Mouse (Mus musculus) liver, adult 2 months (tissue): ENCODE measurements around the gene Zbtb42.

Experiments used
- CTCF ChIP-seq: fragments of 200-500 bp; IDR thresholded peaks from 2 replicates; pipeline ENCODE4 v1.5.1; 2011; ENCODE audit warnings: low read depth, low read length, control low read depth
- POLR2A ChIP-seq: fragments of 200-500 bp; IDR thresholded peaks from 2 replicates; pipeline ENCODE4 v1.6.1; 2011; ENCODE audit warnings: low read length, control low read depth; ENCODE audit not compliant: insufficient read depth; ENCODE audit errors: extremely low read depth

DNA sequence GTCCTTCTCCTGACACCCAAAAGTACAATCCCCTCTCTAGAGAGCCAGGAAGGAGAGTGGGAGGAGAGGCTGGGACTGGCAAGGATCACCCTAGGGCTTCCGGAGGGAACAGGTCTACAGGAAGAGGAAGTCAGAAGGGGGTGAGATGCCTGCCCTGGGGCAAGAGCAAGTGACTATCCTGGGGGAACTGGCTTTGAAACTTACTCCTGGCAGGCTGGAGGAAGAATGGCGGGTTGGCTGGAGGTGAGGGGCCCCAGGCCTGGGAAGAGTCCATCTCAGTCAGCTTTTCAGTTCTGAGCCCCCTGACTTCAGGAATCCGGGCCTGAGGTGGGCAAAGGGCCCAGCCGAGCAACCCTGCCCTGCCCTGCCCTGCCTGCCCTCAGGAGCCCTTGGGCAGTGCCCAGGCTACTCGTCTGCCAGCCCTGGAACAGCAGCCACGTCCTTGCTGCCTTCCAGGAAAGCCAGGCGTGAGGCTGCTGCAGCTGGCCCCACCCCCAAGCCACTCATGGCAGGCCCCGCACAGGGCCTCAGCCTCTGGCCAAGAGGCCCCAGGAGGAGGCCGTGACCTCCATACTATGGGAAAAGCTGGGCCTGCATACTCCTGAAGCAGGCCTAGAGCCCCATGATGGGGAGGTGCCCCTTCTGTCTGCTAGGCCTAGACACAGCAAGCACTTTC, 7.8 kb upstream of the Zbtb42 start:
- TF ChIP-seq CTCF, result no peak
- no peak for TF ChIP-seq POLR2A
